Mouse (Mus musculus) limb, embryonic 12.5 days (tissue): ENCODE data around the gene Hspa1b. TPM values are rescaled to one million over a fixed set of nuclear protein-coding genes. Genes with fewer than 3 reads are reported as not detected.
"Not testable (repeated sequence)": the region's sequence is repeated elsewhere in the genome, so short reads cannot be mapped to it uniquely, and the experiment has no call there.

Experiments
- ATAC-seq: fragments of 200-750 bp; cut with Nextera tagmentation; 2 replicates; pipeline ENCODE4 v1.8.0; 2017; ENCODE audit warnings: low read depth, moderate TSS enrichment; ENCODE audit not compliant: insufficient number of reproducible peaks, insufficient read depth, low FRiP score, low TSS enrichment
- H3K27ac ChIP-seq: fragments of 300-500 bp; sonication (generic); 2 replicates; pipeline ENCODE4 v1.5.1; 2016; ENCODE audit warnings: mild to moderate bottlenecking, moderate library complexity
- H3K27me3 ChIP-seq: fragments of 300-500 bp; sonication (generic); 2 replicates; pipeline ENCODE4 v1.6.1; 2016; ENCODE audit warnings: mild to moderate bottlenecking, moderate library complexity
- H3K36me3 ChIP-seq: fragments of 300-500 bp; sonication (generic); 2 replicates; pipeline ENCODE4 v1.6.1; 2016; ENCODE audit warnings: mild to moderate bottlenecking, moderate library complexity
- H3K4me1 ChIP-seq: fragments of 300-500 bp; sonication (generic); replicated peaks from 2 replicates; pipeline ENCODE4 v1.6.1; 2016
- H3K4me2 ChIP-seq: fragments of 300-500 bp; sonication (generic); 2 replicates; pipeline ENCODE4 v1.6.1; 2016; ENCODE audit warnings: mild to moderate bottlenecking, moderate library complexity
- H3K4me3 ChIP-seq: fragments of 300-500 bp; sonication (generic); replicated peaks from 2 replicates; pipeline ENCODE4 v1.5.1; 2016; ENCODE audit warnings: mild to moderate bottlenecking
- H3K9ac ChIP-seq: fragments of 300-500 bp; sonication (generic); replicated peaks from 2 replicates; pipeline ENCODE4 v1.6.1; 2016; ENCODE audit warnings: mild to moderate bottlenecking, moderate library complexity
- H3K9me3 ChIP-seq: fragments of 300-500 bp; sonication (generic); 2 replicates; pipeline ENCODE4 v1.6.1; 2016; ENCODE audit warnings: mild to moderate bottlenecking, moderate library complexity
- WGBS: fragments of 180-500 bp; shearing (Covaris S2); methylation state at CpG from one replicate; pipeline ENCODE4 v1.1.7; 2016; 5-methylcytosine and 5-hydroxymethylcytosine counted together
- polyA plus RNA-seq: library from polyadenylated mRNA; unstranded; fragments of >200 nt; fragmentation: Nextera tagmentation; extraction: Ambion mirVana; gene quantifications from 2 replicates; pipeline ENCODE4 v1.2.1, GENCODE M21; 2016

Hspa1b gene
- 0.19 TPM in 1 of 2 replicates, not detected in the other for polyA plus RNA-seq

- Histone ChIP-seq H3K27me3 (peaks cover 43% of the 10 kb centered on the region), H3K4me2 (peak within 1 kb of the TSS; percentile 65), H3K27ac (peak within 1 kb of the TSS; percentile 91), H3K4me3 (peak within 1 kb of the TSS; percentile 55), H3K9ac (peak within 1 kb of the TSS; percentile 66)
- WGBS: under 1% methylated on average over 32 of the region's 32 CpGs
- H3K4me1 ChIP-seq, H3K36me3 ChIP-seq, H3K9me3 ChIP-seq: not testable (repeated sequence)
- peak; percentile 91 for ATAC-seq
These were observed at the start of gene Hspa1b for GRCm38 (mm10) chr17:34959130-34959778. Gene Hspa1b (minus strand): TSS chr17:34959238.

- no peak for ATAC-seq
- WGBS: 95% methylated on average over 7 of the region's 7 CpGs
- H3K4me3 ChIP-seq: no peak overlapping the region
These were observed 48.5 kb upstream of the Hspa1b start for GRCm38 (mm10) chr17:35007387-35007991.

DNA sequence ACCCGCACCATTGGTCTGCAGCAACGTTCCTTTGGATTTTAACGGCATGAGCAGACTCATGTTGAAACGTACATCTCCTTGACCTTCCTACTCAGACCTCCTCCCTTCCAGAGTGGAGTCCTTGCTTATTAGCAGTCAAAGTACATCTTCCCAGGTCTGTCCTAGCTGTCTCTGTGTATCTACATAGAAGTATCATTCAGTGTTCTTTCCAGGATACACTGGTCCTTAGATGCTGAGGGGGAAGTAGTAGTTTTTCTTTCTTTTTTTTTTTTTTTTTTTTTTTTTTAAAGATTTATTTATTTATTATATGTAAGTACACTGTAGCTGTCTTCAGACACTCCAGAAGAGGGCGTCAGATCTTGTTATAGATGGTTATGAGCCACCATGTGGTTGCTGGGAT lies 46.9 kb upstream of the Hspa1b start:
- ATAC-seq, H3K9ac ChIP-seq, H3K27me3 ChIP-seq, H3K4me2 ChIP-seq, H3K27ac ChIP-seq, H3K4me3 ChIP-seq, H3K9me3 ChIP-seq: not testable (repeated sequence)
- peaks cover 70% of the 10 kb centered on the region for H3K36me3 ChIP-seq
- WGBS: 97% methylated on average over 4 of the region's 5 CpGs
- H3K4me1 ChIP-seq: peaks cover 17% of the 10 kb centered on the region

More at GRCm38 (mm10) chr17:35007387-35007991, 48.5 kb upstream of the Hspa1b start:
- Histone ChIP-seq H3K27ac (no peak overlapping the region), H3K36me3 (peaks cover 86% of the 10 kb centered on the region), H3K9me3 (no peaks in the 10 kb centered on the region), H3K27me3 (no peaks in the 10 kb centered on the region), H3K9ac (no peak overlapping the region), H3K4me1 (peaks cover 11% of the 10 kb centered on the region), H3K4me2 (no peak overlapping the region)

DNA sequence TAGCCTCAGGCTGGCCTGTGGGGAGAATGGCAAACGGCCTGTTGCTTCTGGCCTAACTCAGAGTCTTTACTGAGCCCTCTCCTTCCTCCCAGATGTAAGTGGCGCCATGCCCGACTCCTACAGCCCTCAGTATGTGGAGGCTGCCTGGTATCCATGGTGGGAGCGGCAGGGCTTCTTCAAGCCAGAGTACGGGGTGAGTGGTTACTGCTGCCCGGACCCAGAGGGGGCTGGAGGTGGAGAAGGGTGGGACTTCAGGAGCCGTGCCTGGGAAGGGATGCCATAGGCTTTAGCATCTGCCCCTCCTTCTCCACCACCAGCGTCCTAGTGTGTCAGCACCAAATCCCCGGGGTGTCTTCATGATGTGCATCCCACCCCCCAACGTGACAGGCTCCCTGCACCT lies 46.1 kb upstream of the Hspa1b start:
- Histone ChIP-seq H3K27me3 (no peaks in the 10 kb centered on the region), H3K9ac (no peak overlapping the region), H3K27ac (no peak overlapping the region), H3K9me3 (no peaks in the 10 kb centered on the region), H3K4me3 (no peak overlapping the region), H3K4me2 (no peak overlapping the region), H3K4me1 (peaks cover 17% of the 10 kb centered on the region), H3K36me3 (peaks cover 63% of the 10 kb centered on the region)
- 92% methylated on average over 10 of the region's 10 CpGs for WGBS
- no peak for ATAC-seq

DNA sequence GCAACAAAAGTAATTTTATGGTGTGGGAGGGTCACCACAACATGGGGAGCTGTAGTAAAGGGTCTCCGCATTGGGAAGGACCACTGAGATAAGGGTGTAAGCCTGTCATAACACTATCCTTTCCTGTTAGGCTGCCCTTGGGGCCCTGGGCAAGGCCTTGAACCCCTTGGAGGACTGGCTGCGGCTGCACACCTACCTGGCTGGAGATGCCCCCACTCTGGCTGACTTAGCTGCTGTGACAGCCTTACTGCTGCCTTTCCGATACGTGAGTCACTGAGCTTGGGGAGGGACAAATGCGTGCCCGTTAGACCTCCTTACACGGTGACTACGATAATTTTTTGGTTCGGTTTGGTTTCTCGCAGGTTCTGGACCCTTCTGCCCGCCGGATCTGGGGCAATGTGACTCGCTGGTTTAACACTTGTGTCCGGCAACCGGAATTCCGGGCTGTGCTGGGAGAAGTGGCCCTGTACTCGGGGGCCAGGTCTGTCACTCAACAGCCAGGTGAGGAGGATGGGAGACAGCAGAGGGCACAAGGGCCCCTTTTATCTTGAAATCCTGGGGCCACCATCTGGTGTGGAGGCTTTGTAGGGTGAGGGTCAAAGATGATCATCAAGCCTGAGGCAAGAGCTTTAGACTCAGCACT lies 45.2 kb upstream of the Hspa1b start:
- peaks cover 26% of the 10 kb centered on the region for H3K4me1 ChIP-seq
- H3K36me3 ChIP-seq: peaks cover 53% of the 10 kb centered on the region
- no peak overlapping the region for H3K4me3 ChIP-seq
- H3K4me2 ChIP-seq: no peak overlapping the region
- no peak overlapping the region for H3K9ac ChIP-seq
- no peak overlapping the region for H3K27ac ChIP-seq
- H3K9me3 ChIP-seq: no peaks in the 10 kb centered on the region
- H3K27me3 ChIP-seq: no peaks in the 10 kb centered on the region
- ATAC-seq: no peak
- WGBS: 94% methylated on average over 17 of the region's 17 CpGs

DNA sequence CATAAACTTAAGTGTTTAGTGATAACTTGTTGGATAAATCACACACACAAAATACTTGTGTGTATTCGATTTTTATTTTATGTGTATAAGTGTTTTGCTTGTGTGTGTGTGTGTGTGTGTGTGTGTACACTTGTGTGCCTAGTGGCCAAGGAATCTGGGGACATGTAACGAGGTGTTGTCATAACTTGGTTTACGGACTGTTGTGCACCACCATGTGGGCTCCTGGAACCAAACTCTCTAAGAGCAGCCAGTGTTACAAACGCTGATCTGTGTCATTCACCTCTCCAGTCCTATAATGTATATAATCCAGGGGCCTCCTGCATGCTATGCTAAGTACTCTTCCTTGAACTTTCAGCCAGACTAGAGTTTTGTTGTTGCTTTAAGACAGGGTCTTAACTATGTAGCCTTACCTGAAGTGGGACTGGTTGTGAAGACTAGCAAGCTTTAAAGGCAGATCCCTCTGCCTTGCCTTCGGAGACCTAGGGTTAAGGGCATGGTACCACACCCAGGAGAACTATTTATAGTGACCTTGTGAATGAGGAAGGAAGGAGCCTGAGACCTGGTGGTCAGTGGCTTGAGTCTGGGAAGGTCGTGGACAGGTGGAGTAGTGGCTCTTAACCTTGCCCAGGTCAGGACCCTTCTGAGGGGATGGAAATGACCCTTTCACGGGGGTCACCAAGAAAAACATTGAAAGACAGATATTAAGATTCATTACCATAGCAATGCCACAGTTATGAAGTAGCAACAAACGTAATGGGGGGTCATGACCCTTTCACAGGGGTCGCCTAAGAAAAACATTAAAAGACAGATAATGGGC lies 44.2 kb upstream of the Hspa1b start:
- Histone ChIP-seq H3K27ac (no peak overlapping the region; the same call in 1 of the 2 replicates), H3K9ac (peak overlapping the region; percentile 95), H3K9me3 (no peaks in the 10 kb centered on the region), H3K36me3 (peaks cover 52% of the 10 kb centered on the region), H3K4me1 (peaks cover 35% of the 10 kb centered on the region), H3K27me3 (no peaks in the 10 kb centered on the region), H3K4me3 (peak overlapping the region; percentile 87; the same call in 1 of the 2 replicates), H3K4me2 (peak overlapping the region; percentile 97)
- WGBS: 63% methylated on average over 9 of the region's 9 CpGs
- ATAC-seq: no peak

GRCm38 (mm10) chr17:35002153-35002865 lies 43.3 kb upstream of the Hspa1b start:
- 11% methylated on average over 12 of the region's 12 CpGs for WGBS
- peaks cover 52% of the 10 kb centered on the region for H3K36me3 ChIP-seq

DNA sequence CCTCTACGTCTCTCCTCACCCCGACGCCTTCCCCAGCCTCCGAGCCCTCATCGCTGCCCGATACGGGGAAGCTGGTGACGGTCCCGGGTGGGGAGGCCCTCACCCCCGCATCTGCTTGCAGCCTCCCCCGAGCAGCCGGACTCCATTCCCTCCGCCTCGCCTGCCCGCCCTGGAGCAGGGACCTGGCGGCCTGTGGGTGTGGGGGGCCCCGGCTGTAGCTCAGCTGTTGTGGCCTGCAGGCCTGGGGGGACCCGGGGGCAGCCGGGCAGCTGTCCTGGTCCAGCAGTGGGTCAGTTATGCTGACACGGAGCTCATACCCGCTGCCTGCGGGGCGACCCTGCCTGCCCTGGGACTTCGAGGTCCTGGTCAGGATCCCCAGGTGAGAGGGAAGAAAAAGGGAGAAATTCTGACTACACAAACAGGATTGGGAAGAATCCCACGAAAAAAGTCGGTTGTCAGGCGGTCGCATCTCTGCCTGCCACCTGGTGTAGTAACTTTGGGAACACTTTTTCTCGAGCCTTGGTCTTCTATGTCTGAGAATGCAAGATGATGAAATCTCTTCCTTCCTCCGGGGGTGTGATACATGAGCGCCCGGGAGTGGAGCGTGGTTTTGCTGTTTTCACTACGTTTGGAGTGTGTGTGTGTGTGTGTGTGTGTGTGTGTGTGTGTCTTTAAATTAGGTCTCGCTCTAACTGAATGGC lies 42.6 kb upstream of the Hspa1b start:
- Histone ChIP-seq H3K9me3 (no peaks in the 10 kb centered on the region), H3K36me3 (peaks cover 51% of the 10 kb centered on the region), H3K27me3 (no peaks in the 10 kb centered on the region), H3K27ac (peak overlapping the region; percentile 98), H3K4me3 (peak overlapping the region; percentile 87), H3K4me2 (peak overlapping the region; percentile 97), H3K9ac (peak overlapping the region; percentile 95), H3K4me1 (peaks cover 38% of the 10 kb centered on the region)
- WGBS: under 1% methylated on average over 35 of the region's 35 CpGs
- ATAC-seq: peak; percentile 18; the same call in 1 of the 2 replicates

More at GRCm38 (mm10) chr17:35002153-35002865, 43.3 kb upstream of the Hspa1b start:
- no peaks in the 10 kb centered on the region for H3K27me3 ChIP-seq
- peak overlapping the region; percentile 98 for H3K27ac ChIP-seq
- H3K4me3 ChIP-seq: peak overlapping the region; percentile 87
- peak overlapping the region; percentile 97 for H3K4me2 ChIP-seq
- H3K4me1 ChIP-seq: peaks cover 35% of the 10 kb centered on the region
- ATAC-seq: no peak
- H3K9ac ChIP-seq: peak overlapping the region; percentile 95
- no peaks in the 10 kb centered on the region for H3K9me3 ChIP-seq

- H3K4me2 ChIP-seq: peak within 1 kb of the TSS; percentile 97
- peak; percentile 89 for ATAC-seq
- H3K36me3 ChIP-seq: peaks cover 50% of the 10 kb centered on the region
- H3K9me3 ChIP-seq: no peaks in the 10 kb centered on the region
- H3K4me1 ChIP-seq: peaks cover 40% of the 10 kb centered on the region
- peak within 1 kb of the TSS; percentile 95 for H3K9ac ChIP-seq
- WGBS: under 1% methylated on average over 77 of the region's 83 CpGs
- H3K4me3 ChIP-seq: peak within 1 kb of the TSS; percentile 87
- H3K27ac ChIP-seq: peak within 1 kb of the TSS; percentile 98
- no peaks in the 10 kb centered on the region for H3K27me3 ChIP-seq
These were observed 41.8 kb upstream of the Hspa1b start, which contains the start of gene Vars for GRCm38 (mm10) chr17:35000717-35001451. Gene Vars (plus strand): TSS chr17:35000987.
